Mouse (Mus musculus) testis, adult 2 months (tissue): ENCODE data around the gene Bpnt1. TPM values are rescaled to one million over a fixed set of nuclear protein-coding genes. Genes with fewer than 3 reads are reported as not detected.

ENCODE experiments used
- H3K27ac ChIP-seq: fragments of 200-500 bp; 2 replicates; pipeline ENCODE4 v1.5.1; 2012; ENCODE audit warnings: low read depth, low read length; ENCODE audit not compliant: control insufficient read depth, insufficient read depth
- H3K27me3 ChIP-seq: fragments of 200-500 bp; 2 replicates; pipeline ENCODE4 v1.6.1; 2012; ENCODE audit warnings: mild to moderate bottlenecking, low read length, moderate library complexity; ENCODE audit not compliant: control insufficient read depth, insufficient read depth
- H3K36me3 ChIP-seq: fragments of 200-500 bp; 2 replicates; pipeline ENCODE4 v1.6.1; 2012; ENCODE audit warnings: mild to moderate bottlenecking, low read length; ENCODE audit not compliant: control insufficient read depth, insufficient read depth
- H3K4me1 ChIP-seq: fragments of 200-500 bp; 2 replicates; pipeline ENCODE4 v1.6.1; 2012; ENCODE audit warnings: low read length; ENCODE audit not compliant: control insufficient read depth, insufficient read depth
- H3K4me3 ChIP-seq: fragments of 200-500 bp; 2 replicates; pipeline ENCODE4 v1.5.1; 2012; ENCODE audit warnings: low read depth, mild to moderate bottlenecking, low read length, moderate library complexity, mixed read lengths; ENCODE audit not compliant: control insufficient read depth
- CTCF ChIP-seq: fragments of 200-500 bp; IDR thresholded peaks from 2 replicates; pipeline ENCODE4 v1.5.1; 2012; ENCODE audit warnings: low read depth, mild to moderate bottlenecking, inconsistent platforms, low read length, moderate library complexity; ENCODE audit not compliant: control insufficient read depth, insufficient read depth, insufficient replicate concordance
- POLR2A ChIP-seq: fragments of 200-500 bp; IDR thresholded peaks from 2 replicates; pipeline ENCODE4 v1.6.1; 2012; ENCODE audit warnings: low read depth, mild to moderate bottlenecking, inconsistent platforms, low read length, moderate library complexity; ENCODE audit not compliant: control insufficient read depth
- polyA plus RNA-seq: library from polyadenylated mRNA; depleted of rRNA; stranded (reverse); fragments of >200 nt; gene quantifications from 2 replicates; pipeline ENCODE4 v1.2.3, GENCODE M21; 2012; rRNA removed

The Bpnt1 gene
- 24.5 and 29.3 TPM in 2 replicates for polyA plus RNA-seq

DNA sequence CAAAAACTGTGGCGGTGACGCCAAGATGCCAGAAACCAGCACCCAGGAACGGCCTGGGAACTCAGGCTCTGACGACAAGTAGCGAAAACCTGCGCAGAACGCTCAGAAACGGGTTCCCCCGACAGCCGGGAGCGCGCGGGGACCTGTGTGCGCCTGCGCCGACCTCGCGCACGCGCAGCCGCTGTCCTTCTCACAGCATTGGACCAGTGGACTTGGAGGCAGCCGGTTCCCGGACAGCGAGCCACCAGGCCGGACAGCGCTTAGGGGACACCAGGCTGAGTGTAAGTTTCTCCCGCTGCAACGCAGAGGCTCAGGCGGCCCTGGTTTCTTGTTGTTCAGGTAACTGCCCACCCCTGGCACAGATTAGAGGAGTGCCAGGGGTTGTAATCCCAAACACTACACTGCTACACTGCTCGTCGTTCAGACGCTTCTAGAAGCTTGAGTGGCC, at the start of gene Bpnt1:
TSS of gene Bpnt1 (plus strand) at position 167 of the 448 bp plus-strand sequence.
- Histone ChIP-seq H3K4me3 (peak within 1 kb of the TSS; percentile 100), H3K27ac (peak within 1 kb of the TSS; percentile 96), H3K27me3 (no peaks in the 10 kb centered on the region), H3K4me1 (peaks cover 9% of the 10 kb centered on the region), H3K36me3 (no peaks in the 10 kb centered on the region)
- TF ChIP-seq POLR2A = peak; percentile 83
- TF ChIP-seq CTCF = no peak

DNA sequence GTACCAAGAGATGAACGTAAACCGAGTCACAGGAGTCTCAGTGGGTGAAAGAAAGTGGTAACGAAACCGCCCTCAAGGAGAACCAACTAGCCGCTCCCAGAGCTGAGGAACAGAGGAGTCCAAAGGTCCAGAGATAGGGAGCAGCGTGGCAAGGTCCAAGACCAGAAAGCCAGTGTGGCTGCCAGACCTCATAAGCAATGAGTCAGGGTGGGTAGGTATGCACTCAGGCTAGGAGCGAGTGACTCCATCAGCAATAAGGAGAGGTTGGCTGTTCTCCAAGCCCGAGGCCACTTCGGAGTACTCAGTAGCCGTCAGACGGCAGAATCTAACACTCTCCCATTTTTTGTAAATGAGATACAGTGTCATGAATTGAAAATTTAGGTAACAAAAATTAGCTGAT, 49.1 kb upstream of the Bpnt1 start:
- Histone ChIP-seq H3K36me3 (peaks cover 8% of the 10 kb centered on the region), H3K27ac (no peak overlapping the region)
- TF ChIP-seq CTCF (no peak), POLR2A (no peak)

DNA sequence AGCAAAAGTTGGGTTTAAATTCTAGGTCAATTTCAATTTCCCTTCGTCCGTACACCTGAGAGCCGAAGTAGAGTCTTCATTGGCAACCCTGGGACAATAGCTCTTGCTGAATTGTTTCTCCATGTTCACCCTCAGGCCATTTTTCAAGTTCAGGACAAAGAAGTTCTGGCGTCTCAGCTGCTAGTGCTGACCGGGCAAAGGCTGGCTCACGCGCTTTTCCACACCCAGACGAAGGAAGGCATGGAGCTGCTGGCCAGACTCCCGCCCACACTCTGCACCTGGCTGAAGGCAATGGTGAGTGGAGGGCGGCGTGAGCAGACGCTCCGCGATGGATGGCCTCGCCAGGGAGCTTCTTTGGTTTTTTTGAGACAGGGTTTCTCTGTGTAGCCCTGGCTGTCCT, 48.7 kb upstream of the Bpnt1 start:
- Histone ChIP-seq H3K4me1 (no peaks in the 10 kb centered on the region), H3K36me3 (peaks cover 7% of the 10 kb centered on the region), H3K27ac (no peak overlapping the region), H3K27me3 (no peaks in the 10 kb centered on the region), H3K4me3 (no peak overlapping the region)
- TF ChIP-seq CTCF (no peak), POLR2A (no peak)

More for the DNA sequence above, 49.1 kb upstream of the Bpnt1 start:
- H3K4me3 ChIP-seq = no peak overlapping the region
- H3K4me1 ChIP-seq = no peaks in the 10 kb centered on the region
- no peaks in the 10 kb centered on the region for H3K27me3 ChIP-seq

DNA sequence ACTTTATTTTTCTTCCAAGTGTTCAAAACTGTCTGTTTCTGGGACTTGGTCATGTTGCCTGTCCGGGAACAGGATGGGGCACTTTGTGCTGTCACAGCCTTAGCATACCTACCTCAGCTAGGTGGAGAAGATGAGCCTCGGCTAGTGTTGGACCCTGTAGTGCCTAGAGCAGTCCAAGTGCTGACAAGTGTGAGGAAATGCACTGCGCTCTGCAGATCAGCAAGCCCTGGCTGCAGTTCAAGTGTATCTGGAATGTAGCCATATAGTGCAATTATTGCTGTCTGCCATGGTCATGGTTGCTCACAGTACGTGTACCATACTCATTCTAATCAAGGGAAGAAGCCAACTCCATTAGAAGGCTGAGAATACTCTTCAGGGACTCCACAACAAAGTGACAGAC, 47.2 kb upstream of the Bpnt1 start:
- TF ChIP-seq POLR2A (no peak), CTCF (no peak)
- H3K36me3 ChIP-seq = peaks cover 7% of the 10 kb centered on the region
- H3K27ac ChIP-seq = no peak overlapping the region
- no peak overlapping the region for H3K4me3 ChIP-seq
- H3K27me3 ChIP-seq = no peaks in the 10 kb centered on the region
- no peaks in the 10 kb centered on the region for H3K4me1 ChIP-seq

DNA sequence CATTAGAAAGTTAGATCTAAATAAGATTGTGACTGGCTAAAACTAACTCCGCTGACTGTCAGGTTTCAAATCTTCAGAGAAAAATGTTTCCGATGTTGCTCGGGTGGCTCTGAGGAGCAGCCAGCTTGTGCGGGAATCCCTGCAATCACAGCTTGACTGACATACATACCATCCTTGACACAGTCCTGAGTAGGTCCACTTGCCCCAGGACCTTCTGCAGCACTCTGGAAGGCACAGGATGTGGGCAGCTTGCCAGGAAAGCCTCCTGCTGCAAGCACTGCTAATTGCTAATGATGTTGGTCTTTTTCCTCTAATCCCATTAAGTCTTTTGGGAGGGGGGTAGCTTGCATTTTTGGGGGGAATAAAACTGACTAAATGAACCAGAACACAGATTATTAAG, 46.8 kb upstream of the Bpnt1 start:
- Histone ChIP-seq H3K27me3 (no peaks in the 10 kb centered on the region), H3K36me3 (peaks cover 7% of the 10 kb centered on the region), H3K4me1 (no peaks in the 10 kb centered on the region), H3K27ac (no peak overlapping the region), H3K4me3 (no peak overlapping the region)
- TF ChIP-seq CTCF = no peak
- no peak for TF ChIP-seq POLR2A

DNA sequence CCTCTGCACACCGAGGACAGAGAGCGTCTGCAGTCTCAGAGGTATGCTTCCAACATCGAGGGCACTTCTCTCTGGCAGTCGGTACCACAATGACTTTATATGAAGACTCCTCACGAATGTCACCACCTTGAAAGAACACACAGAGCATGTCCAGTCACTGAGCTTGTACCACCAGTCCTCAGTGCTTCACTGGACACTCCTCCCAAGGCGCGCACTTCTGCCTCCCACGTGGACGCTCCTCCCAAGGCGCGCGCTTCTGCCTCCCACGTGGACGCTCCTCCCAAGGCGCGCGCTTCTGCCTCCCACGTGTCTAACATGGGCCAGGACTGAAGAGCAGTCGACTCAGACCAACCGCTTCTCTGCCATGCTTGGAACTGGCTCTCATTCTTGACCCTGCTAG, 44.9 kb upstream of the Bpnt1 start:
- no peaks in the 10 kb centered on the region for H3K4me1 ChIP-seq
- no peak for TF ChIP-seq CTCF
- no peak for TF ChIP-seq POLR2A

DNA sequence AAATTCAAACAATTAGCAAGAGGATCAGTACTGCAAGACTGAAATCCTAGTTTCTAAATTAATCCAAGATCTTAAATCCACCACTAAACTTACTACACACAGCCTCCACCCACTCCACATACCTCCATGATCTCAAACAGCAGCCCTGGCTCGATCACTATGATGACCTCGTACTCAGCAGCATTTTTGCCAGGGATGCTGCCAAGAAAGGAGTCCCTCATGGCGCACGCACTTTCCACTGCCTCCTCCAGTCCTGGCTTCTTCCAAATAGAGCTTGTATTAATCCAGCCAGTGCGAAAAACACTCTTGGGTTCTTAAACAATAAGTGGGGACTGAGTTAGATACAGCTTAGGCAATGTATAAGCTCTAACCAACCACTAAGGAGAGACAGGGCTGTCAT, 42.7 kb upstream of the Bpnt1 start:
- Histone ChIP-seq H3K27ac (no peak overlapping the region), H3K4me3 (no peak overlapping the region), H3K4me1 (no peaks in the 10 kb centered on the region), H3K27me3 (no peaks in the 10 kb centered on the region), H3K36me3 (peaks cover 5% of the 10 kb centered on the region)
- TF ChIP-seq POLR2A = no peak
- no peak for TF ChIP-seq CTCF

More for the DNA sequence above, 44.9 kb upstream of the Bpnt1 start:
- no peaks in the 10 kb centered on the region for H3K27me3 ChIP-seq
- H3K36me3 ChIP-seq = peaks cover 7% of the 10 kb centered on the region
- H3K4me3 ChIP-seq = no peak overlapping the region
- no peak overlapping the region for H3K27ac ChIP-seq

DNA sequence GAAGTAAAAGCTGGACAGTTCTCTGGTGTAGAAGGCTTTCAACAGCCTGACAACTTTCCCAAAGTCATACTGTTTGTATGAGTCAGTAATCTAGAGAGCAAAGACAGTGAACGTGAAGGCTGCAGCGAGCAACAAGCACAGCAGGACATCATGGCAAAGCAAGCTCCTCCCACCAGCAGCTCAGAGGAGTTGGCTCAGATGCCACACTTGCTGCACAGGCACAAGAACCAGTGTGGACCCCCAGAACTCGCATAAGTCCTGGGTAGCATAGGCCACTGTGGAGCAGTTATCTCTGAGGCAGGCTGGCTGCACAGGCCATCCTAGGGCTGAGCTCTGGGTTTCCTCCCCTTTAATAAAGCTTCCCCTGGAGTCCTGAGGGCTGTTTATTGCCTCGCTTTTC, 40.6 kb upstream of the Bpnt1 start:
- no peak overlapping the region for H3K27ac ChIP-seq
- peaks cover 3% of the 10 kb centered on the region; the same call in 1 of the 2 replicates for H3K36me3 ChIP-seq
- H3K4me3 ChIP-seq = no peak overlapping the region
- TF ChIP-seq POLR2A (no peak), CTCF (no peak)
- H3K4me1 ChIP-seq = no peaks in the 10 kb centered on the region
- no peaks in the 10 kb centered on the region for H3K27me3 ChIP-seq
